Mouse (Mus musculus): ENCODE results near the gene Wnt5b. TPM values are rescaled to one million over a fixed set of nuclear protein-coding genes. Genes with fewer than 3 reads are reported as not detected.

The Wnt5b gene
- polyA plus RNA-seq, 2 experiments from 2014 or later, result not detected

Other genes with a start within 250 kb of the Wnt5b start
- gene Lrtm2, start 213.6 kb downstream of the Wnt5b start, polyA plus RNA-seq (2017; shearing (Covaris generic)), result not detected
- 10 to 100 TPM; 10.1 to 11.5 TPM for gene Adipor2, start 126.6 kb downstream of the Wnt5b start, polyA plus RNA-seq (2017; shearing (Covaris generic))
- gene Fbxl14, start 64.7 kb downstream of the Wnt5b start, polyA plus RNA-seq (2017; shearing (Covaris generic)), result 10 to 100 TPM; 13.2 to 15.8 TPM